Mouse (Mus musculus) E14TG2a.4 (cell line): ENCODE results near the gene Stxbp6.

Source experiments
- CTCF ChIP-seq: conservative IDR thresholded peaks from 2 replicates; pipeline ENCODE4 v1.5.1; 2014; ENCODE audit warnings: low read length
- NANOG ChIP-seq: IDR thresholded peaks from 2 replicates; pipeline ENCODE4 v1.6.1; 2014; ENCODE audit warnings: borderline replicate concordance, low read length, mixed read lengths
- POU5F1 ChIP-seq: IDR thresholded peaks from 2 replicates; pipeline ENCODE4 v1.6.1; 2014; ENCODE audit warnings: low read length, borderline replicate concordance

DNA sequence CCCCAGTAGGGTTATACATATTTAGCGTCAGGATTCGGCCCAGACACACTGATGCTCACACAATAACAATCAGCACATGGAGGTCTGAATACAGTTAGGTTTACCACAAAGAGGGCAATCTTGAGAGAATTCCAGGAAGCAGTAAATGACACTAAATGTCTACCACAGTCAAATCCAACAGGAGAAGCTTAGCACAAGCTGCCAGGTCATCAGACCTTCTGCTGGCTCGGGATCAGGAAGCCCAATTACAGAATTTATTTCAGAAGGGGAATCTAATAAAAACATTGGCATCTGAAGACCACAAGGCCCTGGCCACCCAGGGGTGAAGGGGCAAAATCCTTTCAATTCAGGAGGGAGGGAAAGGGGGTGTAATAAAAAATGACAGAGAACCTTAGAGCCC lies 6.8 kb downstream of the Stxbp6 start:
- no peak for TF ChIP-seq CTCF
- no peak for TF ChIP-seq POU5F1
- TF ChIP-seq NANOG, result no peak
